Mouse (Mus musculus) brain, embryonic 14.5 days (tissue): Measurements from ENCODE around the gene Arhgef3.

Experiments used
- CTCF ChIP-seq: fragments of 200-500 bp; IDR thresholded peaks from 2 replicates; pipeline ENCODE4 v1.5.1; 2012; ENCODE audit warnings: inconsistent platforms, mild to moderate bottlenecking, moderate library complexity, borderline replicate concordance; ENCODE audit not compliant: insufficient read depth, insufficient read length; ENCODE audit errors: extremely low read depth
- POLR2A ChIP-seq: fragments of 200-500 bp; IDR thresholded peaks from 2 replicates; pipeline ENCODE4 v1.6.1; 2012; ENCODE audit warnings: mild to moderate bottlenecking, inconsistent platforms, borderline replicate concordance; ENCODE audit not compliant: poor library complexity, insufficient read depth, insufficient read length, severe bottlenecking; ENCODE audit errors: extremely low read depth

DNA sequence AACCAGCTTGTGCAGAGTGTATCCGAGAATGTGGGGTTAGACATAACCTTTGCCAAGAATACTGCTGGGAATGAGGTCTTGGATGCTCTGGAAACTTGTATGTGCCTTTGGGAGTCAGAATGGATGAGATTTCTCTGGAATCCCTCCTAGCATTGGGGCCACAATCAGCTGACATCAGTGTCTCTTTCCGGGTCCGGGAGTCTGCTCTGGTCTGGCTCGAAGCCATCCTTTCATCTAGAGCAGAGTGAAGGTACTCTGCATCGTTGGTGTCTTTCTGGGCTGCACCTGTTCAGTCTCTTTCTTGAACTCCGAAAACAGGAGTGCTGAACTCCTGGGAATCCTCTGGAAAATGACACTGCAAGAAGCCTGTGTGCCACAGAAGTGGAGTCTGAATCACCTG, 1.3 kb downstream of the Arhgef3 start:
- no peak for TF ChIP-seq POLR2A
- no peak for TF ChIP-seq CTCF
